Mouse (Mus musculus): Measurements from ENCODE around the gene Slc36a2. TPM values are rescaled to one million over a fixed set of nuclear protein-coding genes. Genes with fewer than 3 reads are reported as not detected.

The Slc36a2 gene
- polyA plus RNA-seq, 1 experiment from 2014 or later, result 0.43 TPM

DNA sequence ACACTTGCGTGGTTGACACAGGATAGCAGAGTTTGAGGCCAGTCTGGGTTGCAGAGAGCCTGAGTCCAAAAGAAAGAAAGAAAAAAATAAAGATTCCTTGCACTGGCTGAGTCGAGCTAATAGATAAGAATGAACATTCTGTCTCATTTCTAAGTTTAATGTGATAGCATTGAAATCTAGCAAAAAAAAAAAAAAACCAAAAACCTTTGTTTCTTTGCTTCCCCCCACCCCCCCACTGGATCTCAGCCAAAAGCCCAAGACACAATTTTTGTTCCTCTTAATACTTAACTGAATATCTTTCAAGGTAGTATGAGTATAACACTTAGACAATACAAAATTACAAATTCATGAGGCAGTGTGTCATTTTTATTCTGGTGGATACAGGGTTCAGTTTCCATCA is 24.2 kb upstream of the Slc36a2 start:
- Histone ChIP-seq H3K4me1 (replicated peaks; ENCODE audit: insufficient read depth, low read length) (peaks cover 15% of the 10 kb centered on the region; the same call in 1 of the 2 replicates), H3K36me3 (ENCODE audit: insufficient read depth, low read length) (no peaks in the 10 kb centered on the region), H3K4me3 (replicated peaks; ENCODE audit: low read depth, low read length) (no peak overlapping the region), H3K27ac (no peak overlapping the region), H3K4me2 (ENCODE audit: low read length) (no peak overlapping the region), H3K9me3 (replicated peaks; ENCODE audit: low read length) (no peaks in the 10 kb centered on the region), H3K9ac (ENCODE audit: low read depth, low read length) (no peak overlapping the region), H3K27me3 (ENCODE audit: insufficient read depth, low read length) (no peaks in the 10 kb centered on the region)
- DNase-seq (ENCODE audit: low spot score) (no peak), ATAC-seq (replicated peaks; ENCODE audit: low FRiP score, low read depth) (no peak)
- no peak for TF ChIP-seq CTCF (IDR thresholded peaks at IDR 0.05; ENCODE audit: low read depth)
- WGBS, result 52% methylated on average over 2 of the region's 2 CpGs

GRCm38 (mm10) chr11:55208001-55208690 is 23.3 kb upstream of the Slc36a2 start:
- Histone ChIP-seq H3K9ac (ENCODE audit: low read depth, low read length) (no peak overlapping the region), H3K4me2 (ENCODE audit: low read length) (no peak overlapping the region), H3K27ac (no peak overlapping the region), H3K27me3 (ENCODE audit: insufficient read depth, low read length) (no peaks in the 10 kb centered on the region), H3K4me1 (replicated peaks; ENCODE audit: insufficient read depth, low read length) (peaks cover 15% of the 10 kb centered on the region; the same call in 1 of the 2 replicates), H3K9me3 (replicated peaks; ENCODE audit: low read length) (no peaks in the 10 kb centered on the region), H3K4me3 (replicated peaks; ENCODE audit: low read depth, low read length) (no peak overlapping the region), H3K36me3 (ENCODE audit: insufficient read depth, low read length) (no peaks in the 10 kb centered on the region)
- ATAC-seq (replicated peaks; ENCODE audit: low FRiP score, low read depth) (no peak), DNase-seq (ENCODE audit: low spot score) (no peak)
- 33% methylated on average over 6 of the region's 6 CpGs for WGBS
- TF ChIP-seq CTCF (IDR thresholded peaks at IDR 0.05; ENCODE audit: low read depth), result no peak

GRCm38 (mm10) chr11:55204602-55205001 is 19.7 kb upstream of the Slc36a2 start:
- Histone ChIP-seq H3K4me2 (ENCODE audit: low read length) (peak overlapping the region; percentile 100), H3K9me3 (replicated peaks; ENCODE audit: low read length) (no peaks in the 10 kb centered on the region), H3K4me1 (replicated peaks; ENCODE audit: insufficient read depth, low read length) (0 out of 2 replicates have a peak, but pooled peaks cover 10% of the 10 kb centered on the region), H3K36me3 (ENCODE audit: insufficient read depth, low read length) (no peaks in the 10 kb centered on the region), H3K27me3 (ENCODE audit: insufficient read depth, low read length) (no peaks in the 10 kb centered on the region), H3K4me3 (replicated peaks; ENCODE audit: low read depth, low read length) (peak overlapping the region; percentile 69), H3K9ac (ENCODE audit: low read depth, low read length) (peak overlapping the region; percentile 67), H3K27ac (no peak overlapping the region)
- ATAC-seq (replicated peaks; ENCODE audit: low FRiP score, low read depth) (no peak), DNase-seq (ENCODE audit: low spot score) (no peak)
- TF ChIP-seq CTCF (IDR thresholded peaks at IDR 0.05; ENCODE audit: low read depth), result no peak
- WGBS, result 4% methylated on average over 17 of the region's 17 CpGs

DNA sequence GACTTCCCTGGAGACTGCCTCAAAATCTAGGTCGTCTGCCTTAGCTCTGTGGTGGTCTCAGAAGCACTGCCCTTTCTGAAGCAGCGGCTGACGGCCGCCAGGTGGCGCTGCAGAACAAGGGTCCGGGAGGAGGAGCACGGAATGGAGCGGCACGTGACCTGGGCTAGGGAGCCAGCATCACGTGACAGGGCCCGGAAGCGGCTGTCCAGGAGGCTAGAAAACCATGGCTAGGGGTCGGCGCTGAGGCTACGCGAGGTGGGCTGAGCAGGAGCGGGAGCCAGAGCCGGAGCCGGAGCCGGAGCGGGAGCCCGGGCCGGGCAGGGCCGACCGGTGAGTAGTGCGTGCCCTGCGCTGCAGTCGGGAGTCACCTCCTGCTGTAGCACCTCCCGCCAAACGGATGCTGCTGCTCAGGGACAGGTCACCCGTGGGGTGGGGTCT is 19.3 kb upstream of the Slc36a2 start, which contains the start of gene Slc36a1:
Slc36a1 (plus strand) TSS at position 192 of the 438 bp plus-strand sequence.
- Histone ChIP-seq H3K36me3 (ENCODE audit: insufficient read depth, low read length) (no peaks in the 10 kb centered on the region), H3K9ac (ENCODE audit: low read depth, low read length) (peak within 1 kb of the TSS; percentile 67), H3K4me1 (replicated peaks; ENCODE audit: insufficient read depth, low read length) (0 out of 2 replicates have a peak, but pooled peaks cover 9% of the 10 kb centered on the region), H3K27ac (no peak within 1 kb of the TSS), H3K9me3 (replicated peaks; ENCODE audit: low read length) (no peaks in the 10 kb centered on the region), H3K4me3 (replicated peaks; ENCODE audit: low read depth, low read length) (peak within 1 kb of the TSS; percentile 69), H3K4me2 (ENCODE audit: low read length) (peak within 1 kb of the TSS; percentile 100), H3K27me3 (ENCODE audit: insufficient read depth, low read length) (no peaks in the 10 kb centered on the region)
- peak; percentile 92 for ATAC-seq (replicated peaks; ENCODE audit: low FRiP score, low read depth)
- peak; percentile 99 for TF ChIP-seq CTCF (IDR thresholded peaks at IDR 0.05; ENCODE audit: low read depth)
- under 1% methylated on average over 31 of the region's 31 CpGs for WGBS
- peak; percentile 98 for DNase-seq (ENCODE audit: low spot score)

GRCm38 (mm10) chr11:55197740-55198510 is 13.0 kb upstream of the Slc36a2 start:
- TF ChIP-seq CTCF (IDR thresholded peaks at IDR 0.05; ENCODE audit: low read depth), result no peak
- H3K27me3 ChIP-seq (ENCODE audit: insufficient read depth, low read length), result no peaks in the 10 kb centered on the region
- H3K9me3 ChIP-seq (replicated peaks; ENCODE audit: low read length), result no peaks in the 10 kb centered on the region
- 75% methylated on average over 8 of the region's 8 CpGs for WGBS
- no peak for ATAC-seq (replicated peaks; ENCODE audit: low FRiP score, low read depth)
- no peak overlapping the region for H3K4me2 ChIP-seq (ENCODE audit: low read length)
- H3K36me3 ChIP-seq (ENCODE audit: insufficient read depth, low read length), result no peaks in the 10 kb centered on the region
- H3K4me1 ChIP-seq (replicated peaks; ENCODE audit: insufficient read depth, low read length), result no peaks in the 10 kb centered on the region
- H3K27ac ChIP-seq, result no peak overlapping the region
- H3K9ac ChIP-seq (ENCODE audit: low read depth, low read length), result no peak overlapping the region
- no peak for DNase-seq (ENCODE audit: low spot score)
- no peak overlapping the region for H3K4me3 ChIP-seq (replicated peaks; ENCODE audit: low read depth, low read length)

DNA sequence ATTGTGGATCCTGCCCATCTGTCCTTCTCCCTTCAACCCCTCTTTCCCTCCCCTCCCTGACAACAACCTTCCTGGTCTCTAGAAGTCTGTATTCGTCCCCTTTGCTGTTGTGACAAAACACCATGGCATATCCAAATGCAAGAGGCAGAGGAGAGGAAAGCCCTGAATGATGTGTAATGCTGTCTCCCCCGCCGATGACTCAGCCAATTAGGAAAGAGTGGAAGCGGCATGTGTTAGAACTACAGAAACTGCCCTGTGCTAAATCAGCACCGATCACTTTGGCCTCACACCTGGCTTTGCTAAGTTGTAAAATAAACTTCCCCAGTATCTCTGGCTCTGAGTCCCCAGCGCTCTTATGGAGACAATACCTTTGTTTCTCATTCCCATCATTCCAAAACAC is 12.2 kb upstream of the Slc36a2 start:
- H3K9ac ChIP-seq (ENCODE audit: low read depth, low read length), result no peak overlapping the region
- DNase-seq (ENCODE audit: low spot score) (no peak), ATAC-seq (replicated peaks; ENCODE audit: low FRiP score, low read depth) (no peak)
- no peak overlapping the region for H3K4me2 ChIP-seq (ENCODE audit: low read length)
- no peaks in the 10 kb centered on the region for H3K36me3 ChIP-seq (ENCODE audit: insufficient read depth, low read length)
- no peaks in the 10 kb centered on the region for H3K27me3 ChIP-seq (ENCODE audit: insufficient read depth, low read length)
- no peak overlapping the region for H3K4me3 ChIP-seq (replicated peaks; ENCODE audit: low read depth, low read length)
- WGBS, result 55% methylated on average over 6 of the region's 6 CpGs
- H3K9me3 ChIP-seq (replicated peaks; ENCODE audit: low read length), result no peaks in the 10 kb centered on the region
- H3K27ac ChIP-seq, result no peak overlapping the region
- TF ChIP-seq CTCF (IDR thresholded peaks at IDR 0.05; ENCODE audit: low read depth), result no peak
- H3K4me1 ChIP-seq (replicated peaks; ENCODE audit: insufficient read depth, low read length), result no peaks in the 10 kb centered on the region

Data from kidney, postnatal 0 days (tissue).